Mouse (Mus musculus) forebrain, postnatal 0 days (tissue): ENCODE measurements around the gene Prdx3. TPM values are rescaled to one million over a fixed set of nuclear protein-coding genes. Genes with fewer than 3 reads are reported as not detected.
"Not testable (repeated sequence)": the region's sequence is repeated elsewhere in the genome, so short reads cannot be mapped to it uniquely, and the experiment has no call there.

ENCODE experiments used
- ATAC-seq: fragments of 200-750 bp; cut with Nextera tagmentation; 2 replicates; pipeline ENCODE4 v1.8.0; 2017; ENCODE audit warnings: mild to moderate bottlenecking, moderate library complexity
- DNase-seq: peaks from one replicate; pipeline ENCODE4 v3.0.0-alpha.2; 2015
- H3K27ac ChIP-seq: fragments of 300-500 bp; sonication (generic); 2 replicates; pipeline ENCODE4 v1.5.1; 2014; ENCODE audit warnings: low read depth, mild to moderate bottlenecking, antibody characterized with exemption, low read length, moderate library complexity, mixed read lengths
- H3K27me3 ChIP-seq: fragments of 300-500 bp; sonication (generic); 2 replicates; pipeline ENCODE4 v1.6.1; 2014; ENCODE audit warnings: mild to moderate bottlenecking, low read length, mixed read lengths; ENCODE audit not compliant: insufficient read depth
- H3K36me3 ChIP-seq: fragments of 300-500 bp; sonication (generic); 2 replicates; pipeline ENCODE4 v1.6.1; 2014; ENCODE audit warnings: mild to moderate bottlenecking, moderate library complexity; ENCODE audit not compliant: insufficient read depth
- H3K4me1 ChIP-seq: fragments of 300-500 bp; sonication (generic); 2 replicates; pipeline ENCODE4 v1.6.1; 2014; ENCODE audit warnings: antibody characterized with exemption; ENCODE audit not compliant: insufficient read depth
- H3K4me2 ChIP-seq: fragments of 300-500 bp; sonication (generic); 2 replicates; pipeline ENCODE4 v1.6.1; 2014; ENCODE audit warnings: low read depth, mild to moderate bottlenecking, moderate library complexity
- H3K4me3 ChIP-seq: fragments of 300-500 bp; sonication (generic); 2 replicates; pipeline ENCODE4 v1.5.1; 2014; ENCODE audit warnings: low read depth, low read length, mixed read lengths
- H3K9ac ChIP-seq: fragments of 300-500 bp; sonication (generic); 2 replicates; pipeline ENCODE4 v1.6.1; 2014; ENCODE audit warnings: mild to moderate bottlenecking
- H3K9me3 ChIP-seq: fragments of 300-500 bp; sonication (generic); 2 replicates; pipeline ENCODE4 v1.6.1; 2016; ENCODE audit warnings: low read length
- CTCF ChIP-seq: sonication (generic); IDR thresholded peaks from 2 replicates; pipeline ENCODE4 v1.5.1; 2016; ENCODE audit warnings: antibody characterized with exemption, control low read depth, low read depth
- WGBS: fragments of 180-500 bp; shearing (Covaris S2); extraction: QIAGEN DNeasy Blood & Tissue Kit; methylation state at CpG from one replicate; pipeline ENCODE4 v1.1.7; 2014; 5-methylcytosine and 5-hydroxymethylcytosine counted together
- polyA plus RNA-seq: library from polyadenylated mRNA; unstranded; fragments of >200 nt; fragmentation: Nextera tagmentation; extraction: Ambion mirVana; gene quantifications from 2 replicates; pipeline ENCODE4 v1.2.1, GENCODE M21; 2015
- total RNA-seq: library from RNA; depleted of rRNA; stranded (reverse); fragments of >200 nt; gene quantifications from 2 replicates; pipeline ENCODE4 v1.2.3, GENCODE M21; 2014; rRNA removed

The Prdx3 gene
- total and polyA plus RNA-seq, 2 experiments from 2014 or later: 86.4 to 107 TPM

- WGBS: 90% methylated on average over 1 of the region's 1 CpGs
- Histone ChIP-seq H3K9ac (no peak overlapping the region), H3K9me3 (no peaks in the 10 kb centered on the region), H3K27ac (no peak overlapping the region), H3K4me3 (no peak overlapping the region), H3K36me3 (0 out of 2 replicates have a peak, but pooled peaks cover 3% of the 10 kb centered on the region), H3K4me2 (no peak overlapping the region), H3K27me3 (no peaks in the 10 kb centered on the region), H3K4me1 (peaks cover 3% of the 10 kb centered on the region; the same call in 1 of the 2 replicates)
- DNase-seq (no peak), ATAC-seq (no peak)
- 0 out of 2 replicates have a peak, but pooled peaks have one; percentile 13 for TF ChIP-seq CTCF
Measured at GRCm38 (mm10) chr19:60870489-60870888, 3.9 kb downstream of the Prdx3 start.

GRCm38 (mm10) chr19:60866169-60866568 lies 8.2 kb downstream of the Prdx3 start:
- not testable (repeated sequence) for H3K27ac ChIP-seq, H3K4me2 ChIP-seq, H3K4me1 ChIP-seq, H3K9me3 ChIP-seq, H3K36me3 ChIP-seq, H3K27me3 ChIP-seq, H3K9ac ChIP-seq, H3K4me3 ChIP-seq, ATAC-seq, DNase-seq
- 97% methylated on average over 4 of the region's 4 CpGs for WGBS

- Histone ChIP-seq H3K9ac (peak within 1 kb of the TSS; percentile 73), H3K27ac (peak within 1 kb of the TSS; percentile 79), H3K4me1 (no peaks in the 10 kb centered on the region), H3K36me3 (peaks cover 4% of the 10 kb centered on the region; the same call in 1 of the 2 replicates), H3K9me3 (no peaks in the 10 kb centered on the region), H3K4me2 (peak within 1 kb of the TSS; percentile 68), H3K4me3 (peak within 1 kb of the TSS; percentile 68), H3K27me3 (no peaks in the 10 kb centered on the region)
- 4% methylated on average over 30 of the region's 30 CpGs for WGBS
- ATAC-seq (peak; percentile 100), DNase-seq (peak; percentile 90)
- no peak for TF ChIP-seq CTCF
Measured at GRCm38 (mm10) chr19:60860868-60861700, 13.3 kb downstream of the Prdx3 start, which contains the start of gene Sfxn4. TSS of gene Sfxn4 (minus strand) at chr19:60861479.

- ATAC-seq (no peak), DNase-seq (no peak)
- H3K4me3 ChIP-seq: no peak overlapping the region
- H3K27ac ChIP-seq: no peak overlapping the region
- H3K9me3 ChIP-seq: no peaks in the 10 kb centered on the region
- no peaks in the 10 kb centered on the region for H3K27me3 ChIP-seq
- H3K4me1 ChIP-seq: no peaks in the 10 kb centered on the region
- H3K4me2 ChIP-seq: no peak overlapping the region
- TF ChIP-seq CTCF: no peak
- no peak overlapping the region for H3K9ac ChIP-seq
- peaks cover 22% of the 10 kb centered on the region; the same call in 1 of the 2 replicates for H3K36me3 ChIP-seq
Measured at GRCm38 (mm10) chr19:60845731-60846130, 28.6 kb downstream of the Prdx3 start.

- no peak for ATAC-seq
- no peak for TF ChIP-seq CTCF
- no peak overlapping the region for H3K4me3 ChIP-seq
Measured at GRCm38 (mm10) chr19:60843324-60843723, 31.0 kb downstream of the Prdx3 start.

GRCm38 (mm10) chr19:60837747-60838146 lies 36.6 kb downstream of the Prdx3 start:
- Histone ChIP-seq H3K4me2 (no peak overlapping the region), H3K36me3 (peaks cover 62% of the 10 kb centered on the region), H3K9me3 (no peaks in the 10 kb centered on the region), H3K9ac (no peak overlapping the region), H3K27ac (no peak overlapping the region), H3K4me1 (no peaks in the 10 kb centered on the region), H3K4me3 (no peak overlapping the region), H3K27me3 (no peaks in the 10 kb centered on the region)
- 67% methylated on average over 1 of the region's 1 CpGs for WGBS
- peak; percentile 73 for DNase-seq
- TF ChIP-seq CTCF: peak; percentile 77
- ATAC-seq: peak; percentile 75

More at GRCm38 (mm10) chr19:60843324-60843723, 31.0 kb downstream of the Prdx3 start:
- no peak overlapping the region for H3K27ac ChIP-seq
- H3K27me3 ChIP-seq: no peaks in the 10 kb centered on the region
- H3K36me3 ChIP-seq: peaks cover 32% of the 10 kb centered on the region; the same call in 1 of the 2 replicates
- no peaks in the 10 kb centered on the region for H3K9me3 ChIP-seq
- H3K4me1 ChIP-seq: no peaks in the 10 kb centered on the region
- no peak overlapping the region for H3K4me2 ChIP-seq
- no peak overlapping the region for H3K9ac ChIP-seq
- no peak for DNase-seq

- peaks cover 48% of the 10 kb centered on the region for H3K36me3 ChIP-seq
- WGBS: 90% methylated on average over 6 of the region's 6 CpGs
- DNase-seq (no peak), ATAC-seq (no peak)
- H3K4me2 ChIP-seq: no peak overlapping the region
- TF ChIP-seq CTCF: no peak
- H3K27me3 ChIP-seq: no peaks in the 10 kb centered on the region
- H3K4me1 ChIP-seq: no peaks in the 10 kb centered on the region
- no peak overlapping the region for H3K9ac ChIP-seq
- H3K9me3 ChIP-seq: no peaks in the 10 kb centered on the region
- H3K27ac ChIP-seq: no peak overlapping the region
- no peak overlapping the region for H3K4me3 ChIP-seq
Measured at GRCm38 (mm10) chr19:60818677-60819076, 55.7 kb downstream of the Prdx3 start.

Other genes with a start within 250 kb of the Prdx3 start
- gene Nanos1, start 118.6 kb downstream of the Prdx3 start, total RNA-seq: 31.2 and 39.8 TPM in 2 replicates
- gene Nanos1, start 118.6 kb downstream of the Prdx3 start, polyA plus RNA-seq: 13.8 and 16.5 TPM in 2 replicates
- gene Eif3a, start 83.9 kb downstream of the Prdx3 start, total RNA-seq: 89.6 and 113 TPM in 2 replicates
- gene Eif3a, start 83.9 kb downstream of the Prdx3 start, polyA plus RNA-seq: 66.0 and 91.9 TPM in 2 replicates
- gene Fam45a, start 63.0 kb downstream of the Prdx3 start, total RNA-seq: 39.6 and 43.4 TPM in 2 replicates
- 45.6 and 46.4 TPM in 2 replicates for gene Fam45a, start 63.0 kb downstream of the Prdx3 start, polyA plus RNA-seq
- 5.5 and 7.6 TPM in 2 replicates for gene Sfxn4, start 13.1 kb downstream of the Prdx3 start, total RNA-seq
- 8.5 and 9.6 TPM in 2 replicates for gene Sfxn4, start 13.1 kb downstream of the Prdx3 start, polyA plus RNA-seq
- gene Grk5, start 15.2 kb upstream of the Prdx3 start, total RNA-seq: 10.4 and 12.7 TPM in 2 replicates
- 1.3 and 1.5 TPM in 2 replicates for gene Grk5, start 15.2 kb upstream of the Prdx3 start, polyA plus RNA-seq